Mouse (Mus musculus): ENCODE data around the gene BC049352. TPM values are rescaled to one million over a fixed set of nuclear protein-coding genes. Genes with fewer than 3 reads are reported as not detected.

BC049352 gene
- total RNA-seq, 1 experiment, result not detected

DNA sequence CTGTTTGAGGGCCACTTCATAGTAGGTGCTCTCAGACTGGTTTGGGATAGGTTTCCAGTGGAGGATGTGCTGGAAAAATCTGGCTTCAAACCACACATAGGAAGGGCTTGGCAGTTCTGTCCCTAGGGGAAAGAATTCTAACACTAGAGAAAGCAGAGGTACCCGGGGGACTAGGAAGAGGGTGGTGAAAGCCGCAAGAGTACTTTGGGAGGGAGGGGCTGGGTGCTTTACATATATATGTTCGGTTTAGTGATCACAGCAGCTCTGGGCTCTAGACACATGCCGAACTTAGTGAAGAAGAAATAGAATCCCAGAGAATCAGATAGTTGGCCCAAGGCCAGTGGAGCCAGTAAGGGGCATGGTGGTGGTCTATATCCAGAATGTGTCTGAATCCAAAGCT is 85.3 kb downstream of the BC049352 start:
- H3K9me3 ChIP-seq (ENCODE audit: control insufficient read depth, insufficient read depth, low read depth, low read length), result no peaks in the 10 kb centered on the region
- in situ Hi-C loops (cut with MboI; ENCODE audit: low sequenced_read_pairs in 2 of 2, unreplicated experiment in 2 of 2), result no loop called here
- H3K36me3 ChIP-seq (ENCODE audit: control insufficient read depth, insufficient read depth, low read length, poor library complexity, severe bottlenecking), result no peaks in the 10 kb centered on the region
- H3K4me1 ChIP-seq (ENCODE audit: control insufficient read depth in 2 of 2, insufficient read depth in 2 of 2, low read length in 2 of 2, poor library complexity in 1 of 2), result no peaks in the 10 kb centered on the region; a peak in 1 of 4 replicates
- no peak overlapping the region for H3K4me3 ChIP-seq (ENCODE audit: insufficient read depth in 1 of 2, low read depth in 1 of 2, low read length in 2 of 2, poor library complexity in 1 of 2, severe bottlenecking in 1 of 2)
- TF ChIP-seq CHD2 (IDR thresholded peaks at IDR 0.05; ENCODE audit: low read depth, low read length), result no peak
- DNase-seq (ENCODE audit: low read depth, low spot score), result no peak
- H3K27ac ChIP-seq (ENCODE audit: insufficient read depth, low read depth, low read length, poor library complexity, severe bottlenecking), result no peak overlapping the region
- no peak overlapping the region for H3K9ac ChIP-seq (ENCODE audit: insufficient read depth, low read depth, low read length, poor library complexity, severe bottlenecking)

DNA sequence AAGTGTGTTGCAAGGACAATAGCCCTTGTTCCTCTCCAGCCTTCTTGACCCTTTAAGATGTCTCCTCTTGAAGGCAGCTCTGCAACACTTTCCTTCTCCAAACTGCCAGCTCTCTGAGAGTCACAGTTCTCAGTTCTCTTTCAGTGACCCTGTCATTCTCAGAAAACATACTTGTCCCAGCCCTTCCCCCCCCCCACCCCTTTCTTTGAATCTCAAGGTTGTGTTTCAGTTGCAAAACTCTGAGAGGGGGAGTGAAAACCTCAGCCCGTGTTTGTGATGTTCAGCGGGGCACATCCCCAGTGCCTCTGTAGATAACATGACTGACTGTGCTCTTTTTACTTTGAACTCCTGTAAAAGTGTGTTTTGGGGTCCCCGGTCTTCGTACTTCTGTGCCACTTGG is 86.3 kb downstream of the BC049352 start:
- H3K9ac ChIP-seq (ENCODE audit: insufficient read depth, low read depth, low read length, poor library complexity, severe bottlenecking), result no peak overlapping the region
- no peaks in the 10 kb centered on the region for H3K9me3 ChIP-seq (ENCODE audit: control insufficient read depth, insufficient read depth, low read depth, low read length)
- no peaks in the 10 kb centered on the region for H3K36me3 ChIP-seq (ENCODE audit: control insufficient read depth, insufficient read depth, low read length, poor library complexity, severe bottlenecking)
- TF ChIP-seq ZNF384 (IDR thresholded peaks at IDR 0.05; ENCODE audit: low read depth, low read length) (no peak), ZC3H11A (IDR thresholded peaks at IDR 0.05; ENCODE audit: borderline replicate concordance, low read depth, low read length) (no peak), MAFK (IDR thresholded peaks at IDR 0.05; ENCODE audit: insufficient read depth, low read depth, low read length) (no peak), HCFC1 (IDR thresholded peaks at IDR 0.05; ENCODE audit: borderline replicate concordance, insufficient read depth, low read length) (no peak), CHD2 (IDR thresholded peaks at IDR 0.05; ENCODE audit: low read depth, low read length) (no peak)
- no peaks in the 10 kb centered on the region; a peak in 1 of 4 replicates for H3K4me1 ChIP-seq (ENCODE audit: control insufficient read depth in 2 of 2, insufficient read depth in 2 of 2, low read length in 2 of 2, poor library complexity in 1 of 2)
- no peak for DNase-seq (ENCODE audit: low read depth, low spot score)
- H3K4me3 ChIP-seq (ENCODE audit: insufficient read depth in 1 of 2, low read depth in 1 of 2, low read length in 2 of 2, poor library complexity in 1 of 2, severe bottlenecking in 1 of 2), result no peak overlapping the region
- no peak overlapping the region for H3K27ac ChIP-seq (ENCODE audit: insufficient read depth, low read depth, low read length, poor library complexity, severe bottlenecking)
- in situ Hi-C loops (cut with MboI; ENCODE audit: low sequenced_read_pairs in 2 of 2, unreplicated experiment in 2 of 2), result no loop called here

DNA sequence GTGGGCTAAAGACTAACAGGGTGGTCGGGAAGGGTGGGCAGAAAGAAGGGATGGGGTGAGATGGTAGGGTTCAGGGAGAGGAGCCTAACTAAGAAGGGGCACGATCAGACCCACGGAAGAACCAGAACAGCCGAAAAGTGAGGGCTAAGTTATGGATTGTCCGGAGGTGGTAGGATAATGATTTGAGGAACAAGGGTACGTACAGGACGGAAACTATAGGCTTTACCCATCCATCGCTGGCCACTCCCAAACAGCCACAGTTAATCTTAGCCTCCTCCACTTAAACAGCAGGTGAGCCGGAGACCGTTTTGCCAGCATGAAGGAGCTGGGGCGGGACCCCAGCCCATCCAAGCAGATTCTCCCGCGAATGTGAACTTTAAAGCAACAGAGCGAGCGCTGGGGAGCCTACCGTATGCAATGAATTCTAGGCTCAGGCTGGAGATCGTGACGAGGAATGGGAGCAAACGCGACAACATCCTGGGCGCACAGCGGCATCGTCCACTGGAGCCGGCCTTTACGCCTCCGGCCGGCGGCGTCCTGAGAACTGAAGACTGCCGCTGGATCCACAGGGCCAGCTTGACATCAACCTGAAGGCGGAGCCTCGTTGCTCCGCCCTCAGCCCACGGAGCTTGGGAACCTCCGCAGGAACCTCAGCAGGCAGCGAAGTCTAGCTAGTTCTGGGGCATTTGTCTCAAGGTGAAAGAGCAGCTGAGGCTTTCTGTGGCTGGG is 87.0 kb downstream of the BC049352 start, which contains the start of gene Il10ra:
Gene Il10ra (minus strand): TSS at position 553 of the 729 bp plus-strand sequence.
- no peak within 1 kb of the TSS for H3K27ac ChIP-seq (ENCODE audit: insufficient read depth, low read depth, low read length, poor library complexity, severe bottlenecking)
- in situ Hi-C loops (cut with MboI; ENCODE audit: low sequenced_read_pairs in 2 of 2, unreplicated experiment in 2 of 2), result no loop called here
- H3K4me1 ChIP-seq (ENCODE audit: control insufficient read depth in 2 of 2, insufficient read depth in 2 of 2, low read length in 2 of 2, poor library complexity in 1 of 2), result no peaks in the 10 kb centered on the region; a peak in 1 of 4 replicates
- H3K9ac ChIP-seq (ENCODE audit: insufficient read depth, low read depth, low read length, poor library complexity, severe bottlenecking), result no peak within 1 kb of the TSS
- H3K4me3 ChIP-seq (ENCODE audit: insufficient read depth in 1 of 2, low read depth in 1 of 2, low read length in 2 of 2, poor library complexity in 1 of 2, severe bottlenecking in 1 of 2), result peak within 1 kb of the TSS; percentile 40 to 59; a peak in 3 of 4 replicates
- H3K9me3 ChIP-seq (ENCODE audit: control insufficient read depth, insufficient read depth, low read depth, low read length), result no peaks in the 10 kb centered on the region
- H3K36me3 ChIP-seq (ENCODE audit: control insufficient read depth, insufficient read depth, low read length, poor library complexity, severe bottlenecking), result no peaks in the 10 kb centered on the region
- DNase-seq (ENCODE audit: low read depth, low spot score), result peak; percentile 40
- TF ChIP-seq ZC3H11A (IDR thresholded peaks at IDR 0.05; ENCODE audit: borderline replicate concordance, low read depth, low read length) (no peak), CHD2 (IDR thresholded peaks at IDR 0.05; ENCODE audit: low read depth, low read length) (no peak), HCFC1 (IDR thresholded peaks at IDR 0.05; ENCODE audit: borderline replicate concordance, insufficient read depth, low read length) (no peak), MAFK (IDR thresholded peaks at IDR 0.05; ENCODE audit: insufficient read depth, low read depth, low read length) (no peak), ZNF384 (IDR thresholded peaks at IDR 0.05; ENCODE audit: low read depth, low read length) (no peak)

DNA sequence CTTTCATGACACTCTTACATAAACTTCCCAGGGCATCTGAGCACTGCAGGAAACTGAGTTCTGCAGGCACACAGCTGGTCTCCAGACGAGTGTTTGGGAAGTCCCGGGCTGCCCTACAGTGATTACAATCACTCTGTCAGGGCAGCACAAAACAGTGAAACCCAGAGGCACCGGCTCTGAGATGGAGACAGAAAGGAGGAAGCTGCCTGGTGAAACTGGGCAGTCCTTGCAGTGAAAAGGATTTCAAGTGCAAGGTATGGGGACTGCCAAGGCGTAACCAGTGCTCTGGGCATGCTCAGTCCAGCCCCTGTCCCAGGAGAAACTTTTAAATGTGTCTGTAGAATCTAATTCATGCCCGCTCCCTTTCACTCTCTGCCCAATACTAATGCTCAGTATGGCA is 90.4 kb downstream of the BC049352 start:
- no peak overlapping the region for H3K4me3 ChIP-seq (ENCODE audit: insufficient read depth in 1 of 2, low read depth in 1 of 2, low read length in 2 of 2, poor library complexity in 1 of 2, severe bottlenecking in 1 of 2)
- DNase-seq (ENCODE audit: low read depth, low spot score), result no peak
- no peak overlapping the region for H3K27ac ChIP-seq (ENCODE audit: insufficient read depth, low read depth, low read length, poor library complexity, severe bottlenecking)
- H3K9me3 ChIP-seq (ENCODE audit: control insufficient read depth, insufficient read depth, low read depth, low read length), result no peaks in the 10 kb centered on the region
- in situ Hi-C loops (cut with MboI; ENCODE audit: low sequenced_read_pairs in 2 of 2, unreplicated experiment in 2 of 2), result no loop called here
- no peaks in the 10 kb centered on the region; a peak in 1 of 4 replicates for H3K4me1 ChIP-seq (ENCODE audit: control insufficient read depth in 2 of 2, insufficient read depth in 2 of 2, low read length in 2 of 2, poor library complexity in 1 of 2)
- H3K36me3 ChIP-seq (ENCODE audit: control insufficient read depth, insufficient read depth, low read length, poor library complexity, severe bottlenecking), result no peaks in the 10 kb centered on the region
- H3K9ac ChIP-seq (ENCODE audit: insufficient read depth, low read depth, low read length, poor library complexity, severe bottlenecking), result no peak overlapping the region
- TF ChIP-seq CHD2 (IDR thresholded peaks at IDR 0.05; ENCODE audit: low read depth, low read length) (no peak), ZNF384 (IDR thresholded peaks at IDR 0.05; ENCODE audit: low read depth, low read length) (no peak), ZC3H11A (IDR thresholded peaks at IDR 0.05; ENCODE audit: borderline replicate concordance, low read depth, low read length) (no peak), HCFC1 (IDR thresholded peaks at IDR 0.05; ENCODE audit: borderline replicate concordance, insufficient read depth, low read length) (no peak), MAFK (IDR thresholded peaks at IDR 0.05; ENCODE audit: insufficient read depth, low read depth, low read length) (no peak)

All from ES-E14 (cell line).